Mouse (Mus musculus) granulocyte monocyte progenitor cell, adult 5-6 weeks (primary cell): ENCODE data around the gene Apba2. TPM values are rescaled to one million over a fixed set of nuclear protein-coding genes. Genes with fewer than 3 reads are reported as not detected.

ENCODE experiments used
- ATAC-seq: replicated peaks from 2 replicates; pipeline ENCODE4 v1.8.0; 2016; ENCODE audit warnings: mild to moderate bottlenecking, moderate TSS enrichment, inconsistent platforms; ENCODE audit not compliant: poor library complexity, severe bottlenecking
- total RNA-seq, 2 experiments: library from RNA; stranded (forward) in 1 of 2; stranded (reverse) in 1 of 2; fragments of 200-712, 200-1000 nt in 1 of 2; fragments of >200 nt in 1 of 2; fragmentation: Nextera tagmentation in 1 of 2; gene quantifications; 2 replicates each; pipeline ENCODE4 v1.2.3; 2014 to 2017

Apba2 gene
- total RNA-seq, 2 experiments from 2014 or later, result not detected

GRCm38 (mm10) chr7:64776708-64777489 lies 275.4 kb downstream of the Apba2 start:
- no peak for ATAC-seq

DNA sequence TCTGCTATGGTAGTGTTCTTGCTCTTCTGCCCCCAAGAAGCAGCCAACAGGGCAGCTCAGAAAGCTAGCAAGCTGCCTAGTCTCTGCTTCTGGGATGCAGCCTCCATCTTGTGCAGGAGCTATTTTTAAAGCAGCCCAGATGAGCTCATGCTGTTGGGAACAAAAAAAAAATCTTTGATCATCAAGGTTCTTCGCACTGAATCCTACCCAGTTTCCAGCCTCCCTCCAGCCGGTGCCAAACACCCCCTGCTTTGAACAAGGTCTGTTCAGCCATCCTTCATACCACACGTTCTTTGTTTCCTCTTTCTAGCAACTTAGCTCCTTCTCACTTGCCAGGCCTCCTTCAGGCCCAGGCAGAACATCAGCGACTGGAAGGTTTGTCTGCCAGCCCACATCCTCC lies 278.0 kb downstream of the Apba2 start:
- no peak for ATAC-seq

GRCm38 (mm10) chr7:64785040-64785439 lies 283.5 kb downstream of the Apba2 start:
- ATAC-seq, result no peak

- ATAC-seq, result no peak
These were observed 289.6 kb downstream of the Apba2 start for GRCm38 (mm10) chr7:64791145-64791544.

DNA sequence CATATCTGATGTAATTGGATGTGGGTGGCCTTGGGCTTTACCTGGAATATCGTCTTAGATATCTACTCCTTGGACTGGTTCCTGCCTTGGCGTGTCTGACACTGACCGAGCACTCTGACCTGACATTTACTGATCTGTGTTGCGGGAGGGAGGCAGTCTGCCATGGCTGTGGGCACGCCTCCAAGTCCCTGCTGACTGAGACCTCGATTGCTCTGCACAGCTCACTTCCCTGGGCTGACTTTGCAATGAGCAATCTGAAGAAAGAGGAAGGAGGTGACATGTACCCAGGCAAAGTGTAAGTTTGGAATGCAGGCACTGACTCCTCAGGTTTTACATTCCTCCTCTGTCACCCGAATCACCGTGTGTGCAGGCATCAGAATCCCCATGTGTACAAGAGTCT lies 290.5 kb downstream of the Apba2 start:
- ATAC-seq, result no peak

GRCm38 (mm10) chr7:64795554-64795953 lies 294.0 kb downstream of the Apba2 start:
- no peak for ATAC-seq

Other genes with a start within 250 kb of the Apba2 start
- gene Mtmr10, start 214.1 kb upstream of the Apba2 start, total RNA-seq (2014; fragmentation: Nextera tagmentation), result 3.5 and 7.8 TPM in 2 replicates
- 3.5 and 4.5 TPM in 2 replicates for gene Mtmr10, start 214.1 kb upstream of the Apba2 start, total RNA-seq (2017)
- 0.75 and 1.4 TPM in 2 replicates for gene Fan1, start 127.6 kb upstream of the Apba2 start, total RNA-seq (2014; fragmentation: Nextera tagmentation)
- 4.5 and 6.0 TPM in 2 replicates for gene Fan1, start 127.6 kb upstream of the Apba2 start, total RNA-seq (2017)
- 78.0 and 81.1 TPM in 2 replicates for gene Mphosph10, start 109.4 kb upstream of the Apba2 start, total RNA-seq (2014; fragmentation: Nextera tagmentation)
- 153 and 161 TPM in 2 replicates for gene Mphosph10, start 109.4 kb upstream of the Apba2 start, total RNA-seq (2017)
- gene Mcee, start 109.1 kb upstream of the Apba2 start, total RNA-seq (2014; fragmentation: Nextera tagmentation), result 66.0 and 90.0 TPM in 2 replicates
- 123 and 124 TPM in 2 replicates for gene Mcee, start 109.1 kb upstream of the Apba2 start, total RNA-seq (2017)